Mouse (Mus musculus): ENCODE data around the gene Mrpl21. TPM values are rescaled to one million over a fixed set of nuclear protein-coding genes. Genes with fewer than 3 reads are reported as not detected.

The Mrpl21 gene
- polyA plus RNA-seq, 1 experiment from 2014 or later = 137 TPM

DNA sequence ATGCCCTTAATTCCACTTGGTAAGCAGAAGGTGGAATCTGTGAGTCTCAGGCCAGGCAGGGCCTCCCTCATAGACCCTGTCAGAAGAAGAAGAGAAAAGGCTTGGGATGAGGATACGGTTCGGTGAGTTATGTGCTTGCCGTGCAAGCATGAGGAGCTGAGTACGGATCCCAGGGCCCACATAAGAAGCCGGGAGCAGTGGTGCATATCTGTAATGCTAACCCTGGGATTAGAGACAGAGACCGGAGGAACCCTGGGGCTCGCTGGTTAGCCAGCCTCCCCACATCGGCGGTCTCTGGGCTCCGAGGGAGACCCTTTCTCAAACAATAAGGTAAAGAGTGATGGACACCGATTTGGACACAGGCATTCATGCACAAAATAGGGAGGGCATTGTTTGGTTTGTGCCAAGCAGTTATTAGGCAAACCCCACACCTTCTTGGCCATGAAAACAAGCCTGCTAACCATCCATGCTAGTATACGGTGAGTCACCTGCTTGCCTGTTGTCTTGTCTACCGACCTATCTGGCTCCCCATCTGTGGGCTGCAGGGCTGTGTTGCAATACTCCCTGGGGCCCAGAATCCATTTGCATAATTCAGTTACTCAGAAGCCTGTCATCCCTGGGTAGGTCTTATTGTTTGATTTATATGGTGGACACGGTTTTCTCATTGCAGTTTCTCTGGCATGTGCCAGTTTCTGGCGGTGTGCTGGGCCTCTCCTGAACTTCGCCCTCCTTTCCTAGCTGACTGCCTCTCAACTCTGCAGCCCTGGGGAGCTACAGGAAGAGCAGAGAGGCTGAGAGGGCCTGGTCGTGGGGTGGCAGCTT, 51.2 kb downstream of the Mrpl21 start:
- H3K4me1 ChIP-seq = peaks cover 16% of the 10 kb centered on the region
- DNase-seq (ENCODE audit: extremely low spot score, low spot score) = no peak
- no peaks in the 10 kb centered on the region for H3K36me3 ChIP-seq (replicated peaks)
- H3K4me3 ChIP-seq = no peak overlapping the region
- no peak overlapping the region for H3K27ac ChIP-seq
- H3K9me3 ChIP-seq = no peaks in the 10 kb centered on the region
- WGBS = 65% methylated on average over 17 of the region's 17 CpGs
- 0 out of 2 replicates have a peak, but pooled peaks cover 3% of the 10 kb centered on the region for H3K27me3 ChIP-seq (ENCODE audit: poor library complexity, severe bottlenecking)

- H3K27me3 ChIP-seq (ENCODE audit: poor library complexity, severe bottlenecking) = 0 out of 2 replicates have a peak, but pooled peaks cover 3% of the 10 kb centered on the region
- no peak for DNase-seq (ENCODE audit: extremely low spot score, low spot score)
- no peak overlapping the region for H3K27ac ChIP-seq
- WGBS = 84% methylated on average over 4 of the region's 4 CpGs
- H3K4me3 ChIP-seq = no peak overlapping the region
- H3K9me3 ChIP-seq = no peaks in the 10 kb centered on the region
- peaks cover 16% of the 10 kb centered on the region for H3K4me1 ChIP-seq
- H3K36me3 ChIP-seq (replicated peaks) = no peaks in the 10 kb centered on the region
These were observed 51.8 kb downstream of the Mrpl21 start for GRCm38 (mm10) chr19:3334550-3334949.

DNA sequence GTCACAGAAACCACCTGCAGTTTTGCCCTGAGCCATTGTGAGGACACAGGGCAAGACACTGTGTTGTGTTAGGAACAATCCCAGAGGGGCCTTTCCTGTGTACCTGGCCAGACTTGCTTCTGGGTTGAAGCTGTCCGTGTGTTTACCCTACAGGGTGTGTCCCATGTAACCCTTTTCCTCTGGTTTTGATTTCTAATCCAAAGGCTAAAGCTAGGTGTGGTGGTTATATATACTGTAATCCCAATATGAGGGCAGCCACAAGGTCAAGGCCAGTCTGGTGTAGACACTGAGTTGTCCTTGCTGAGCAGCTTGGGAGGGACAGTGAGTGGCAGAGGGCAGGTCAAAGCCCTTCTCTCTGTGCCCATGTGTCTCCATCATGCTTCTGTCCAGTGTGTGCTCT, 53.2 kb downstream of the Mrpl21 start:
- H3K27ac ChIP-seq = no peak overlapping the region
- H3K27me3 ChIP-seq (ENCODE audit: poor library complexity, severe bottlenecking) = no peaks in the 10 kb centered on the region
- H3K4me1 ChIP-seq = peaks cover 16% of the 10 kb centered on the region
- no peak for DNase-seq (ENCODE audit: extremely low spot score, low spot score)
- no peaks in the 10 kb centered on the region for H3K9me3 ChIP-seq
- 90% methylated on average over 1 of the region's 1 CpGs for WGBS
- no peaks in the 10 kb centered on the region for H3K36me3 ChIP-seq (replicated peaks)
- H3K4me3 ChIP-seq = no peak overlapping the region

- Histone ChIP-seq H3K4me3 (no peak overlapping the region), H3K36me3 (replicated peaks) (no peaks in the 10 kb centered on the region), H3K27me3 (ENCODE audit: poor library complexity, severe bottlenecking) (no peaks in the 10 kb centered on the region), H3K27ac (no peak overlapping the region), H3K4me1 (peaks cover 16% of the 10 kb centered on the region), H3K9me3 (no peaks in the 10 kb centered on the region)
- no peak for DNase-seq (ENCODE audit: extremely low spot score, low spot score)
- WGBS = 74% methylated on average over 8 of the region's 8 CpGs
These were observed 54.0 kb downstream of the Mrpl21 start for GRCm38 (mm10) chr19:3336485-3337255.

- Histone ChIP-seq H3K4me3 (no peak overlapping the region), H3K27me3 (ENCODE audit: poor library complexity, severe bottlenecking) (no peaks in the 10 kb centered on the region), H3K27ac (no peak overlapping the region; the same call in 1 of the 2 replicates), H3K9me3 (no peaks in the 10 kb centered on the region), H3K4me1 (peaks cover 5% of the 10 kb centered on the region), H3K36me3 (replicated peaks) (no peaks in the 10 kb centered on the region)
- WGBS = 88% methylated on average over 8 of the region's 8 CpGs
- DNase-seq (ENCODE audit: extremely low spot score, low spot score) = no peak
These were observed 56.5 kb downstream of the Mrpl21 start for GRCm38 (mm10) chr19:3339187-3339586.

- 84% methylated on average over 3 of the region's 3 CpGs for WGBS
- H3K27ac ChIP-seq = no peak overlapping the region
- H3K36me3 ChIP-seq (replicated peaks) = no peaks in the 10 kb centered on the region
- no peaks in the 10 kb centered on the region for H3K9me3 ChIP-seq
- no peaks in the 10 kb centered on the region for H3K27me3 ChIP-seq (ENCODE audit: poor library complexity, severe bottlenecking)
- H3K4me3 ChIP-seq = no peak overlapping the region
- DNase-seq (ENCODE audit: extremely low spot score, low spot score) = no peak
- H3K4me1 ChIP-seq = peaks cover 8% of the 10 kb centered on the region; the same call in 1 of the 2 replicates
These were observed 58.3 kb downstream of the Mrpl21 start for GRCm38 (mm10) chr19:3341021-3341420.

Small RNA genes within 50 kb of the gene (microRNA-seq; reads per million reads assigned to microRNA genes)
- gene Mir6984 = not detected

Other genes with a start within 250 kb of the Mrpl21 start
- 11.4 and 11.5 TPM in 2 replicates for gene Ighmbp2, start 116 bp downstream of the Mrpl21 start, polyA plus RNA-seq (2016; fragmentation: Nextera tagmentation; extraction: Ambion mirVana)
- gene Cpt1a, start 39.4 kb downstream of the Mrpl21 start, polyA plus RNA-seq (2016; fragmentation: Nextera tagmentation; extraction: Ambion mirVana) = 5.5 and 6.0 TPM in 2 replicates
- 0.17 and 0.22 TPM in 2 replicates for gene Tesmin, start 106.0 kb downstream of the Mrpl21 start, polyA plus RNA-seq (2016; fragmentation: Nextera tagmentation; extraction: Ambion mirVana)
- gene Gal, start 131.6 kb downstream of the Mrpl21 start, polyA plus RNA-seq (2016; fragmentation: Nextera tagmentation; extraction: Ambion mirVana) = 0.54 and 0.81 TPM in 2 replicates

Data from forebrain, embryonic 10.5 days (tissue).